Mouse (Mus musculus) heart, postnatal 0 days (tissue): Measurements from ENCODE around the gene Mmgt2.

ENCODE experiments used
- CTCF ChIP-seq: IDR thresholded peaks from 2 replicates; pipeline ENCODE4 v1.5.1; 2016; ENCODE audit warnings: antibody characterized with exemption, control low read depth, low read depth
- EP300 ChIP-seq: IDR thresholded peaks from 2 replicates; pipeline ENCODE4 v1.6.1; 2016; ENCODE audit warnings: antibody characterized with exemption, low read depth

DNA sequence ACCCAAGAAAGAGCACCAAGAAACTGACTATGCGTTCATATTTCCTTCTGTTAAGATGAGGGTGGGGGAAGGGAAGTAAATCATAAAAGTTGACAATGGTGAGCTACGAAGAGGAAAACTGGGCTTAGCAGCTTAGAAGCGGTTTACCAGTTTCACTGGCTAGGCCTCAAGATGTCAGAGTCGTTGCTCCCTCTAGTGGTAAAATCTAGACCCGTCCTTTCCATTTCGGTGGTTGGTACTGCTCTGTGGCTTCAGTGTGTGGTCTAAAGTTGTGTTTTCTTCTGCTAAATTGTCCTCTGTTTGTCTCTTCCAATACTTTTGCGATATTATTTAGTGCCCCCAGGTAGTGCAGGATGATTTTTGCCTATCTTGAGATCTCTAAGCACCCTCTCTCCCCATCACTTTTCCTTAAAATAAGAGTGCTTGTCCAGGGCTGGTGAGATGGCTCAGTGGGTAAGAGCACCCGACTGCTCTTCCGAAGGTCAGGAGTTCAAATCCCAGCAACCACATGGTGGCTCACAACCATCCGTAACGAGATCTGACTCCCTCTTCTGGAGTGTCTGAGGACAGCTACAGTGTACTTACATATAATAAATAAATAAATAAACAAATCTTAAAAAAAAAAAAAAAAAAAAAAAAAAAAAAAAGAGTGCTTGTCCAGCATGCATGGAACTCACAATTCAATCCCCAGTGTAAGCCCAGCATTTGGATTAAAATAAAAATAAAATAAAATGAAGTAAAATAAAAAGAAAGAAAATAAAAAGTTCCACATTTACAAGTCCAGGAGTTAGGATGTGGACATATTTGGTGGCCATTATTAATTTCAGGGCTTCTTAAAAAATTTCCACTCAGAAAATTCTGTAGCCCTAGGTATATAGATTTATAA is 45.1 kb downstream of the Mmgt2 start:
- TF ChIP-seq CTCF, result peak; percentile 75
- TF ChIP-seq EP300, result no peak
